Mouse (Mus musculus) erythroid progenitor cell, adult 5-6 weeks (primary cell): ENCODE results near the gene Hist1h3f. TPM values are rescaled to one million over a fixed set of nuclear protein-coding genes. Genes with fewer than 3 reads are reported as not detected.
"Not testable (repeated sequence)": the region's sequence is repeated elsewhere in the genome, so short reads cannot be mapped to it uniquely, and the experiment has no call there.

ENCODE experiments used
- ATAC-seq: replicated peaks from 2 replicates; pipeline ENCODE4 v1.8.0; 2016; ENCODE audit warnings: moderate number of reproducible peaks, mild to moderate bottlenecking, moderate TSS enrichment, inconsistent platforms; ENCODE audit not compliant: poor library complexity, low FRiP score, severe bottlenecking
- total RNA-seq, 2 experiments: library from RNA; stranded (forward) in 1 of 2; stranded (reverse) in 1 of 2; fragments of 150-400 nt in 1 of 2; fragments of 186-747, 209-891 nt in 1 of 2; gene quantifications; 2 replicates each; pipeline versions ENCODE4 v1.2.3 to v1.2.4; 2015 to 2017; ENCODE audit warnings: low replicate concordance in 2 of 2

The Hist1h3f gene
- total RNA-seq, 2 experiments from 2014 or later = 158 to 262 TPM

DNA sequence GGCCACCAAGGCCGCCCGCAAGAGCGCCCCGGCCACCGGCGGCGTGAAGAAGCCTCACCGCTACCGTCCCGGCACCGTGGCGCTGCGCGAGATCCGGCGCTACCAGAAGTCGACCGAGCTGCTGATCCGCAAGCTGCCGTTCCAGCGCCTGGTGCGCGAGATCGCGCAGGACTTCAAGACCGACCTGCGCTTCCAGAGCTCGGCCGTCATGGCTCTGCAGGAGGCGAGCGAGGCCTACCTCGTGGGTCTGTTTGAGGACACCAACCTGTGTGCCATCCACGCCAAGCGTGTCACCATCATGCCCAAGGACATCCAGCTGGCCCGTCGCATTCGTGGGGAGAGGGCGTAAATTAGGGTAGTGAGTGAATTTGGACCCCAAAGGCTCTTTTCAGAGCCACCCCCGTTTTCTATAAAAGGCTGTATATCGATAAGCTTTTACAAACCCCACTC lies 32.0 kb downstream of the Hist1h3f start:
- ATAC-seq = not testable (repeated sequence)

GRCm38 (mm10) chr13:23576351-23576881 lies 32.6 kb downstream of the Hist1h3f start:
- peak; percentile 7; the same call in 1 of the 2 replicates for ATAC-seq

GRCm38 (mm10) chr13:23576906-23577639 lies 33.2 kb downstream of the Hist1h3f start:
- no peak for ATAC-seq

- no peak for ATAC-seq
Measured at GRCm38 (mm10) chr13:23577835-23578234, 34.0 kb downstream of the Hist1h3f start.

DNA sequence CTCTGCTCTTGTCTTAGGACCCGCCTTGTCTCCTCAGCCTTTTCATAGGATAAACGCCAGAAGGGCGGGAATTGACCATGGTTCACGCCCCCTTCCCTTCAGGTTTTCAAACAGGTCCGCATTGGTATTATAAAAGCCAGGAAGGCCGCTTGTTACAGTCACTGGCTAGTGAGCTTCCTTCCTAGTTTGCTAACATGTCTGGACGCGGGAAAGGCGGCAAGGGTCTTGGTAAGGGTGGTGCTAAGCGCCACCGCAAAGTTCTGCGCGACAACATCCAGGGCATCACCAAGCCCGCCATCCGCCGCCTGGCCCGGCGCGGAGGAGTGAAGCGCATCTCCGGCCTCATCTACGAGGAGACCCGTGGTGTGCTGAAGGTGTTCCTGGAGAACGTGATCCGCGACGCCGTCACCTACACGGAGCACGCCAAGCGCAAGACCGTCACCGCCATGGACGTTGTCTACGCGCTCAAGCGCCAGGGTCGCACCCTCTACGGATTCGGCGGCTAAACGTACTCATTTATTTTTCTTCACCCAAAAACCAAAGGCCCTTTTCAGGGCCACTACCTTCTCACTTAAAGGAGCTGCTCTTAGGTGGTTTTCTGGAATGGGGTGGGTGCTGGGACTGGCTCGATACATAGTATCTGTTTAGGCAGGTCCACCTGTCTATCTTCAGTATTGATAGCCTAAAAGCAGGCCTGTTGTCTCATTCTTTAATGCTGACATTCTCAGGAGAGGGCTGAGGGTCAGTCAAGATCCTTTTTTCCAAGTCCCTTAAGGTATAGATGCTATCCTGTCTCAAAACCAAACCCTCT lies 37.8 kb downstream of the Hist1h3f start, which contains the start of gene Hist1h4d:
Hist1h4d (plus strand) TSS at position 191 of the 811 bp plus-strand sequence.
- ATAC-seq = peak; percentile 59

GRCm38 (mm10) chr13:23582219-23583056 lies 38.6 kb downstream of the Hist1h3f start:
- peak; percentile 15 for ATAC-seq

- ATAC-seq = no peak
Measured at GRCm38 (mm10) chr13:23583387-23584068, 39.7 kb downstream of the Hist1h3f start.

DNA sequence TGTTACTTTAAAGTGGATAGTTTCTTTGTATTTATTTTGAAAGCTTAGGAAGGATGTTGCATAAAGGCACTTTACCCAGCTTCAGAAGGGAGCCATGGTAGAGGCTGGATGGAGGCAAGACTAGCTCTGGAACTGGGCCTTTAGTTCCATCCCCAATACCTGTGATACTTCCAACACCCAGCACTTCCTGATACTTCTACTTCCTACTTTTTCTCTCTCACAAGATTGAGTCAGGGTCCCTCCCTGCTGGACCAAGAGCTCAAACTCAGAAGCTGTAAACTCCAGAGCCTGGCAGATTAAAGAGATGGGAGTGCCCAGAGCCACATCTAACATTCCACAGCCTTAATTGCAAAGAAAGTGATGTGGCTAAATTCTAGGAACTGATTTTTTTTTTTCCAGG lies 40.5 kb downstream of the Hist1h3f start:
- no peak for ATAC-seq

GRCm38 (mm10) chr13:23585029-23585441 lies 41.2 kb downstream of the Hist1h3f start:
- peak; percentile 36 for ATAC-seq

DNA sequence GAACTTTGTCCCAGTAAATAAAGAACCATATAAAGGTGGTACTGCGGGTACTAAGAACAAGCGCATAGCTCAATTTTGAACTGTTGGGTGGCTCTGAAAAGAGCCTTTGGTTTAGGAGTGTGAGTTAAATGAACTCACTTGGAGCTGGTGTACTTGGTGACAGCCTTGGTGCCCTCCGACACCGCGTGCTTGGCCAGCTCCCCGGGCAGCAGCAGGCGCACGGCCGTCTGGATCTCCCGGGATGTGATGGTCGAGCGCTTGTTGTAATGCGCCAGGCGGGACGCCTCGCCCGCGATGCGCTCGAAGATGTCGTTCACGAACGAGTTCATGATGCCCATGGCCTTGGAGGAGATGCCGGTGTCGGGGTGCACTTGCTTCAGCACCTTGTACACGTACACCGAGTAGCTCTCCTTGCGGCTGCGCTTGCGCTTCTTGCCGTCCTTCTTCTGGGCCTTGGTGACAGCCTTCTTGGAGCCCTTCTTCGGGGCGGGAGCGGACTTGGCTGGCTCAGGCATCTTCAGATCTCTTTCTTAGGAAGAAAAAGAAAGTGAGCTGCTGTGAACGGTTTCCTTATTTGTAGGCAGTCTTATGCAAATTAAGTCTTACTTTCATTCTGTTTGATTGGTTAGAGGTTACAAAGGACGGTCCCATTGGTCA lies 41.7 kb downstream of the Hist1h3f start:
- peak; percentile 68 for ATAC-seq

DNA sequence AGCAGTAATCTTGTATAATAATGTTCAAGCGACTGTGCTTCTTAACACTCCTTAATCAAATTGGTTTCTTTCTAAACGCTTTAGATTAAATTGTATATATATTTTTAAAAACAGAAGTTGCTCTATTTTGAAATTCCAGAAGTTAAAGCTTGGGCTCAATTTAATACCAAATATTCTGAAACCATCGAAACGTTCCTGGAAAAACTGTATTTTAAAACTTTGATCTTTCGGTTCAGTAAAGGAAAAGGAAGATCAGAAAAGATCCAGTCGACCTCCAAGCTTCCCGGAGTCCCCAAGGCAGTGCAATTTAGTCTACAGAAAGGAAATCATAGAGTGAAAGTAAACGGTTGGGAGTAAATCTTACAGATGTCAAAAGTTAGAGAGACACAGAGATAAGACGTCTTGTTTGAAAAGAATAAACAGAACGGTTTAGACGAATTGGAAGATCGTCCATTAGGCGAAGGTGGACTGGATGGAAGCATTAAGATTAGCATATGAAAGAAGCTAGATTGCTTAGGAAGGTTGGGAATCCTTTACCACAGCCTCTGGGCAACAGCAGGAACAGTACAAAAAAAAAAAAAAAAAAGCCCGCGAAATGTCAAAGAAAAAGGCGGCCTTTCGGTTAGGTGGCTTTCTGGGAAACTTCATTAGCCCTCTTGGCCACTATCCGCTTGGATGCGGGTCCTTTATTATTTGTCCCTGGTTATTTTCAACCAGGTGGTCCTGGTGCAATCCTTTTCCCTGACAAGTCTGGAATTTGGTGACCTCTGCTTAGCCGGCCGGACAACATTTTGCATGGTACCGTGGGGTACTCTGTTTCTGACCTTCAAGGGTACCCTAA lies 42.5 kb downstream of the Hist1h3f start:
- peak; percentile 26; the same call in 1 of the 2 replicates for ATAC-seq

- ATAC-seq = 0 out of 2 replicates have a peak, but pooled peaks have one; percentile 1
Measured at GRCm38 (mm10) chr13:23586940-23587225, 43.0 kb downstream of the Hist1h3f start.

- no peak for ATAC-seq
Measured at GRCm38 (mm10) chr13:23591206-23591605, 47.4 kb downstream of the Hist1h3f start.

DNA sequence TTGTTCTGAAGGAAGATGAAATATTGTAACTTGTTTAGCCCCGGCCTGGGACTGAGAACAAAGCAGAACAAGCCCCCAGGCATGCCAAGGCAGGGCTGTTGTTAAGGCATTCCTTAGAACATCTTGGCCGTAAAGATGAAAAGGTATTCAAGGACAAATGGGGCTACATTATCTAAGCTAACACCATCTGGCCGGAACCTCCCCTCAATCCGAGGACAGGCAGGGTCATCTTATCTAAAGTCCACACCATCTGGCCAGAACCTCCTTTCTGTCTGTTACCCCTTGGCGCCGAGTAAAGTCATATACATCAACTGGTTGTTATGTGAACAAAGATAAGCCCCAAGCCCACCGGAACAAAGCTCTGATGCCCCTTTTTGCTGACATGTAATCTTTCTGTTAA lies 48.0 kb downstream of the Hist1h3f start:
- not testable (repeated sequence) for ATAC-seq

DNA sequence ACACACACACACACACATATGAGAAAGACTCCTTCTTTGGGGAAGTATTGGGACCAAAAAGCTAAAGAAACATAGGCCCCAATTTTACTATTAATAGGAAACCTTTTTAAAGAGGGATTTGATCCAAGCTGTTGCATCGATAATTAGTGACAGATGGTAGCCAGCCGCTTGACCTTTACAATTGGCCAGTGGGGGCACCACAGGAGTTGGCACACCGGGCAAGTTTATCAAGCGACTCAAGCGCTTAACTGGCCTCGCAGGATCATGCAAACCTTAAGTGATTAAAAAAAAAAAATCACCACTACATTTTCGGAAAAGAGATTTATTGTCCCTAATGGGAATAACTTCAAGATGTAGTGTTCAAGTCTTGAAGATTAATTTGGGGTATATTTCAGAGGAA lies 48.8 kb downstream of the Hist1h3f start:
- no peak for ATAC-seq

DNA sequence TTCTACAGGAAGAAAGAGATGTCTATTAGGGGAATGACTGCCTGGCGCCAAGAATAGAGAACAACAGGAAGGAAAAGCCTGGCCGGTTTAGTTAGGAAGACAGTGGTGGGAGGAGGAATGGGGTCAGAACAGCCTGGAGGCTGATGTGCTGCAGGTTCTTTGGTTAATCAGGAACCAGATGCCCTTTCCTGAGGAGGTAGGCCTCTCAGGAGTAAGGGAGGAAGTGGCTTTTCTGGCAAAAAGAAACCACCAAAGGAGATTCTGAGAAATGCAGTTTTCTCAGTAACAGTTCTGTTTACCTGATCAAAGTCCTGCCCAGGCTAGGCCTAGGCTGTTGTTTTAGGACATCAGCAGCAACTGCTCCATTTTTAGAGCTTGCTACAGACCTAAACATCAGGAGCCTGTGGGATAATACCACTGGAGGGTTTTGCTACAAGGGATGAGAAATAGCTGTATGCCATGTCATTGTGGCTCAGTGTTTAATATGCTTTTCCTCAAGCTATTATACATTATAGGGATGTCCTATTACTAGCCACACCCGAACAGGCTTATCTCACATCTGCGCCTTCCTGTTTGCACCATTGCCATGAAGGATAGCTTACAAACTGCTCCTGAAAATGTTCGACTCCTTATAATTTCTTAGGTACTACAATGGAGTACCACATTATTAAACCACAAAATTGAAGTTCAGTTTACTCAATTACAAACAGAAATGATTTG lies 49.4 kb downstream of the Hist1h3f start:
- ATAC-seq = peak; percentile 57
